Mouse (Mus musculus) fibroblast of lung, adult 2 months (primary cell): ENCODE results near the gene Chrna7.

ENCODE experiments used
- DNase-seq: peaks from one replicate; pipeline ENCODE4 v3.0.0-alpha.2; 2011; ENCODE audit warnings: low read depth

The Chrna7 gene

DNA sequence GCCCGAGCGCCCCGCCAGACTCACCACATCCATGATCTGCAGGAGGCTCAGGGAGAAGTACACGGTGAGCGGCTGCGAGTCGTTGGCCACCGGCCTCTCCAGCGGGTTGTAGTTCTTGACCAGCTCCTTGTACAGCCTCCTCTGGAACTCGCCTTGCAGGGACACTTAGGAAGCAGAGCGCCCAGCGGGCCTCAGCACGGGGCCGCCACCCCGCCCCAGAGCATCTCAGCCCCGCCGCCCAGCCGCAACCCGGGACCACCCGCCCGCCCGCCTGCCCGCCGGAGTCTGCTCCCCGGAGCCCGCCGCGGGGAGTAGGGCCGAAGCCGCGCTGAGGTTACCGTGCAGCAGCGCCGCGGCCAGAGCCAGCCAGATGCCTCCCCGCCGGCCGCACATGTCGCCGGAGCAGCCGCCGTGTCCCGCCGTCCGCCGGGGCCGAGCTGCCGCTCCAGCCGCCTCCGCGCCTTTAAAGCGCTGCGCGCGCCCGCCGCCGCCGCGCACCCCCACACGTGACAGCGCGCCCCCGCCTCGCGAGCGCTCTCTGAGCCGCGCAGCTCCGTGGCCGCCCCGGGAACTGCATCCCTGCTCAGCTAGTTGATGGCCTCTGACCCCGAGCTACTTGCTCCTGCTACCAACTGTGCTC is at the start of gene Chrna7:
TSS of gene Chrna7 (minus strand) at position 486 of the 640 bp plus-strand sequence.
- DNase-seq, result no peak

DNA sequence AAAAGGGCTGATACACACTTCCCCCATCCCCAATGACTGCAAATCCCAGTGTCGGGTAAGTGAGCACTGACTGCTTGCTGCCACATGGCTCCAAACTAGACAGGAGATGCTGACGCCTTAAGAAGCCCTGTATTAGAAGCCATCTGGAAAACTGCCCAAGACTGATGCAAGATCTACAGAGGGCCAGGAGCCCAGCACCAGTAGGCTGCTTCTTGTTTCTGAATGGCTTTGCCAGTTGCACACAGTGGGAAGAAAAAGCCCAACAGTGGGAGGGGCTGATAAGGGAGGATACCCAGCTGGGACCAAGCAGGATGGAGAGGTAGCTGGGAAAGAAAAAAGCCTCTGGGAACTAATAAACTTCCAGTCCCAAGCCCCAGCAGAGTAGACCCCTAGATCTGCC is 37.0 kb upstream of the Chrna7 start:
- DNase-seq, result no peak

DNA sequence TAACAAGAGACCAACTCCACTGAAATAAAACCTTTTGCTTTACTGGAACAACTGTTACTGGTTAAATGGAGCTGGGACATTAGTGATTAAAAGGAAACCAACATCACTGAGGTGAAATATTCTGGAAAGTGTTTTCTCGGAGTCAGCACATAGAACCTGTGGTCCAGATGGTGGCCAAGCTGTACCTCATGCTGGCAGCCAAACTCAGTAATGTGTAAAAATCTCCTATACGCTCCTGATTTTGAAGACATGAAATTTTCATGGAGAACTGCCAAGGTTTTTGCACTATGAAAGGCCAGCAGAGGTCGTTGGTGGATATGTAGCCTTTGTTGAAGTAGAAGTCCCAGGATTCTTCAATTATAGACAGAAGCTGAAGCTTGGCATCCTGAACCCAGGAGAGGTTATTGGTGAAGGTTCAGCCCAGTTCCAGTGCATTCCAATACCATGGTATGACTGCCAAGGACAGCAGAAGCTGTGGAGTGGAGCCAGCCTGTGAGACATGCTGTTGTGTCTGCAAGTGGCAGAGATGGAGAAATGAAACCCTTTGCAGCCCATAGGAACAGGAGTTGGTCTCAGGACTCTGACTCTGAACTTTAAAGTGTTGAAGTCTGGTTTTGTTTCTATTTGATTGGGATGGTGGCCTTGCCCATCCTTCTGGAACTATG is 25.6 kb upstream of the Chrna7 start:
- DNase-seq, result no peak

DNA sequence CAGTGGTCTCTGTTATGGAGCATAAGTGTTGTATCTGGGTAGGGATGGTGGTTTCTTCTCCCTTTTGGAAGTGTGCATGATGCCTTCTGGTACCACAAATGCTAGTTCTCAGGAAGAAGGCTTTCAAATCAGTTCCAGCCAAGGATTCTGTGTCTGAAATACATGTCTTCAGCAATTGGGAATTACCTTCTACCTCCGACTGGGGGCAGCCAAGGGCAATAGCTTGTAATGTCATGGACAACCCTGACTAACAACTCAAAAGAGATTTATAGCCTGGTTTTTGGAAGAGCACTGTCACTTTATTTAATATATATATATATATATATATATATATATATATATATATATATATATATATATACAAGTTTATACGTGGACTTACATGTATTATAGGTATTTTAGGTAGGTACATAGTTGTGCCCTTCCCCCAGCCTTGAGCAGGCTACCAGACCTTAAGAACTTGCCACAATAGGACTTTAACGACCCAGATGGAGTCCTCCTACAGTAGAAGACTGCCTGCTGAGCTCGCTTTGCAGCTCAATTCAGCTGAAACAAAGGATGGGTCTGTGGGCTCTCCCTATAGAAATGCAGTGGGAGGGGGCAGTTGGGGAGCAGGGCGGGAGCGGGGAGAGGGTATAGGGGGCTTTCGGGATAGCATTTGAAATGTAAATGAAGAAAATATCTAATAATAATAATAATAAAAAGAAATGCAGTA is 12.9 kb upstream of the Chrna7 start:
- DNase-seq, result no peak

DNA sequence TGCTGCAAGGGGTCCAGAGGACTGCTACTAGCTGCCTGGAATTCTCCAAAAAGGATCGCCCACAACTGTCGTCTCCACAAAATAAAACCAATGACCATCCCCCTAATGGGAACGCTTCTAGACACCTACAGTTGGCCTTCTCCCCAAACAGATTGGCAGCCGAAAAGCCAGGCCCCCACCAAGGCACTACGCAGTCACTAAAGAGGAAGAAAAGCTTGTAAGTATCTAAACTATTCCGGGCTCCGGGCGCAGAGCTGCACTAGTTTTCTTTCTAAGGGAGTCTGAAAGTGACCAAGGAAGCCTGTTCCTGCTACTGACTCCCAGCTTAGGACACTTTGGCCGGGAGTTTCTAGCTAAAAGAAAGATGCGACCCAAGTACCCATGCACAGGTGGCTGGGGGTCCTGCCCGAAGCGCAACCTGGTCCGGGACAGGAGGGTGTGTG is 707 bp downstream of the Chrna7 start:
- no peak for DNase-seq

DNA sequence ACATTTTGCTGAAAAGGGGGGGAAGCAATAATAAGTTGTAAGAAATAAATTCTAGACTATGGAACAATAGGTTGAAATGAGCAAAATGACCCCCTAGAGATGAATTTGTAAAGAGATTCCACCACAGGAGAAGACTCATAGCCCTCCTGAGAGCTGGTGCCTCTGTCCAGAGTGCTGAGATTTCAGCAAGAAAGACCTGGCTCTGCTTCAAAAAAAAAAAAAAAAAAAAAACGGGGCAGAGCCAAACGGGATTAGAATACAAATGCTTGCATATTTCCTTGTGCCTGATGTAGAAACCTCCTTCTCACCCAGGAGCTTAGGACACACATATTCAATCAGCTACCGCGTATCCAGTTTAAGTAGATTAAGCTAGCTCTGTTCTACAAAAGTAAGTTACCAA is 2.9 kb downstream of the Chrna7 start:
- DNase-seq, result no peak

DNA sequence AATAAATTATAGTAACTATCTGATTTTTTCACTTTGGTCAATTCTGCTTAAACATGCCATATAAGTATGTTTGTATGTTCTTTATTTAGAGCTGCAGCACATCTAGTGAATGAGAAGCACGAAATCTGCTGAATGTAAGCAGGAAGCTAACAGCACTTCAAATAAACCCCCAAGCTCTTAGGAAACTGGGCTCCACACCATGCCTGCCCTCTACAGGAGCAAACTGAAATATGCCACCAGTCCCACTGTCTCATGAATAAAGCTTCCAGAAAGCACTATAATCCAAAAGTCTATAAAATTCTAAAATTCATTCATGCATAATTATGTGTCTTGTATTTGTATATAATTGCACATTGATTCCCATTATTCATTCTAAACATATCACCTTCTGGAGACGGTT is 5.2 kb downstream of the Chrna7 start:
- no peak for DNase-seq

DNA sequence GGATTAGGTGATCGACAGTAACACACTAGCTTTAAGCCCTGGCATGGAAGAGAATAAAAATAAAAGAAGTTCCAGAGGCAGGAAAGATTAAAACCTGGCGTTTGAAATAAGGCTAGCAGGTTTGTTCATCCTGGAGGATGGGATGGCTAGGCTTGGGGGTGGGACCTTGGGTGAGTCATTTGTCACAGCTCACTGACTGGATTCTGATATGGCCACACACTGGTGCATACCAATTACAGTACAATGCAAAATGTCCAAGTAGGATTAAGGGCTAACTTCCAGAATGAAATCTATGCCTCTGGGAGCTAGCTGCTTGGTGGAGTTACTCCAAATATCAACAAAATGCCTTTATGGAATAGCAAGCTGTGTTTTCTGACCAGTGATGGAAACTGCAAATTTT is 16.8 kb downstream of the Chrna7 start:
- no peak for DNase-seq

DNA sequence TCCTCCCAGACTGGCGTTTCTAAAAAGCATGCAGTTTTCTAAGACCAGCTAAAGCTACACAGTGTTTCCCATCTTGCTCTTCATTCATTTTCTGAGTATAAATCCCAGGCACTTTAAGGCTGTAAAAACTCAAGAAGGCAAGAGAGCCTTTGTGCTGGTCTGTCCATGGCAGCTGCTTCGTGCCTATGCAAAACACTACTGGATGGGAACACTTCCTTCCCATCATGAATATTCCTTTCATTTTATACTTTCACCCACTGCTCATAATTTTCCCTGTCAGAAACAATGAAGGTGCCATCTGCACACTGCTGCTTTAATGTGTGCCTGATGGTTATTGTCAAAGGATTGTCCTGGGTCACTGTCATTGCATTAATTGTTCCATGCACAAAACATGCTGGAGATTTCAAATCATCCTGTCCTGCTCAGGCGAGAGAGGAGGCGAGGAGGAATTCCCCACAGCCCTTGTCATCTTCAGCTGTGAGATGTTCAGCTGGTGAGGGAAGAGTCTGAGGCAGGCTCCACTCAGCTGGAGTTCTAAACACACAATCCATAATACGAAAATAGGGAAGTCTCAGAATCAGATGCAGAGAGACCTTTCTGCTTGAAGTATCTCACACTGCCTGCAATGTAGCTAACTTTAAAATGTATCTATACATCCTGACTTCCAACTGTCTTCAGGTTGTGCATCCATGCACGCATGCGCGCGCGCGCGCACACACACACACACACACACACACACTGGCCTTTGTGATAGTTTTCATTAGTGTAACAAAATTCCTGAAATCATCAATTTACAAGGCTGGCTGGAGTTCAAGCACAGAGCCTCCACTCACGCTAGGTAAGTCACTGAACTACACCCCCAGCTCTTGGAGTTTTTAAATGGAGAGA is 22.5 kb downstream of the Chrna7 start:
- DNase-seq, result no peak

DNA sequence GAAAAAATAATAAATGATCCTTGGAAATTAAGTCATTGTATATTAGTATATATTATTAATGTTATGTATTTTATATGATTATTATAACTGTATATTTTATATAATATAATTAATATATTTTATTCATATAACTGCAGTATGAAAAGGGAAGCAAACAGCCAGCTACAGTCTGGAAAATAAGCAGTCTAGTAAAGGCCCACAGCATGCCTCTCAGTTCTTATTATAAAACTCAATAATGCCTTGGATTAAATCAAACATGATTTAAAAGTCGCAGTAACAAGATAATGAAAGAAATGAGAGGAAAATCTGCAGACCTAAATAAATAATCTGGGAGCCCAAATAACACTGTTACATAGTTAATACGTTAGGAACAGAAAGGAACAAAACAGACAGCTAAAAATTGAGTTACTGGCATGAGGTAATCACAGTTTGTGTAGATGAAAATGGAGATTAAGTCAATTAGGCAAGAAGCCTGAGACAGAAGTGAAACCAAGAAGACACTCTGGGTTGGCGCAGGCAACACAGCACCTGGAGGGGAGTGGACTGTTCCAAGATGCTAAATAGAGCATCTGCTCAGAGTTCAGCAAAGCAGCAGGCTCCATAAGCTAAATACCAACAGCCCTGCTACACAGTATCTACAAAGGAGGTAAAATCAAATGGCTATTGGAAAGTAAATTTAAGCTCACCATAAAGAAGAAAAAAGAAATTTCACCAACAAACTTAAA is 42.1 kb downstream of the Chrna7 start:
- no peak for DNase-seq

DNA sequence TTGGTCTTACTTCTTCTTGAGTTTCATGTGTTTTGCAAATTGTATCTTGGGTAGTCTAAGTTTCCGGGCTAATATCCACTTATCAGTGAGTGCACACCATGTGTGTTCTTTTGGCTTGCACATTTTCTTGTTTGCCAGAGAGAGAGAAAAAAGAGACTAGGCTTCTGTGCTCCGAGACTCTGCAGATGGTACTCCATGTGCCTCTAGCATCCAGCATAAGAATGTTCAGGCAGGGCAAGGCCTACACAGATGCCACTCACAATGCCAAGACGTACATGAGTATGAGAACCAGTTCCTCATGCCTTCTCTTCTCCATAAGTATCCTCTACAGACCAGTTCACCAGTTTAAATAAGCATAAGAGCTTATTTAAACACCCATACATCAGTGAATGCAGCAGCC is 47.8 kb downstream of the Chrna7 start:
- no peak for DNase-seq

DNA sequence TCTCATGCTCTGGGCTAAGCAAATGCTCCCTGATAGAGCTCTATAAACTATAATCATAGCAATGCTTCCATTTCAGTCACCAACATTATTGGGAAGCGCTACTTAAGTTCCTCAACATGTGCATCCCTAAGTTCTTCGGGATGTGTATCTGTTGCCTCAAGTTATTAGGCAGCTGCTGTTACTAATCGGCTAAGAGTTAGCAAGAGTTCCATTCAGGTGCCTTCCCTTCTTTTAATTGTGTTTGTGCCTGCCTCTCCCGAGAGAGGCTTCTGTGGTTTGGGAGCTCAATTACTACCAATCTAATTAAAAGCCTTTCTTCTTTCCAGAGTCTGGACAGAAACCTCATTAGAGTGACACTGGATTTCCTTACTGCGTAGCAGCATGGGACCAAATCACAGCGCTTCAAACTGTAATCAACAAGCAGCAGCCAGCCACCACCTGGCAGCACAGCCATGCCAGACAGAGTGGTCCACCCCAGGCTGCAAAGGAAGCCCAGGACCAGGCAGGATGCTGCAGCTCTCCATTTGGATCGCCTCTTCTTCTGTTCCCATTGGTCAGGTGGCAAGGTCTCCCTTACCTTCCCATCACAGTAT is 50.0 kb downstream of the Chrna7 start:
- no peak for DNase-seq

DNA sequence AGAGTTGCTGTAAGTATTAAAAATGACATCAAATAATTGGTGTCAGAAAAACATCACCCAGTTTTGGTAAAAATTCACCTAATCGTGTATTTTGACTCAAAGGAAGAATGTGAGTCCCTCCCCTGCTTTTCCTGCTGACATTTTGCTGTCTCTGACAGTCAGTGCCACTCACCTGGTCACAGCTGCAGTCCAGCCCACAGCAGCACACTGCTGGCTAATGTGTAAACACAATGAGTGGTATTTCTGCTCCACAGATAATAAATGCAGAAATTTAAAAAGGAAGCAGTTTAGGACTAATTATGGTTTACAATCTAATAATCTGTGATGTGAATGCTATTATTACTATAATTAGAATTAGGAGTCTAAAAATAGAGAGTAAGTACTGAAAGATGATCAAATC is 59.1 kb downstream of the Chrna7 start:
- no peak for DNase-seq

DNA sequence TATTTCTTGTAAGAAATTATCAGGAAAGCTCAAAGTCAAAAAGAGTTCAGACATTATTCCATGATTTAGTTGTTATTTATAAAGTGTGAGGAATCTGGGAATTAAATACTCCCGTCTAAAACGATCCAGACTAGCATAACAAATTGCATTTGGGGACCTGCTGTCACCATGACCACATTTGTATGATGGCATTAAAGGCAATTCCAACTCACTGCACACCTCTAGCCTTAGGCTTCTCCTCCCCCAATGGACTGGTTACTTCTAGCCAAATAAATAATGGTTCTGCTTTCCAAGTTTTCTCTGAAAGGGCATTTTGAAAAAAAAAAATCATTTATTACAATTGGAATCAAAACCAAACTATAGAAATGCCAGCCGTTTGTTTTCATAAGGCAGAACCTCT is 63.6 kb downstream of the Chrna7 start:
- DNase-seq, result no peak

DNA sequence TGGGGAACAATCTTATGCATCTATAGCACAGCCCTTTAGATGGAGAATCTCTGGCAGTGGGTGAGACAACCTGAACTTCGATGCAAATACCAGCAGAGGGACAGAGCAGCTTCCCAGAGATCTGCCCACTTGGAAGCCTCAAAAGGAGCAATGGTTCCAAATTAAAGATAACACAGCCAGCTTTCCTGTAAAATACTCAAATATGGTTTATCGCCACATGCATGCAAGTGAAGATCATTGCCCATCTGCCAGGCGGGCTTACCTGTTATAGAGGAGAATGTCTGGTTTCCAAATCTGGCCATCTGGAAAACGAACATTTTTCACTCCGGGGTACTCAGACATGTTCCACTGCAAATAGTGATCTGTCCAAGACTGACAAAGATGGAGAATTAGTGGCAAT is 64.0 kb downstream of the Chrna7 start:
- DNase-seq, result no peak

DNA sequence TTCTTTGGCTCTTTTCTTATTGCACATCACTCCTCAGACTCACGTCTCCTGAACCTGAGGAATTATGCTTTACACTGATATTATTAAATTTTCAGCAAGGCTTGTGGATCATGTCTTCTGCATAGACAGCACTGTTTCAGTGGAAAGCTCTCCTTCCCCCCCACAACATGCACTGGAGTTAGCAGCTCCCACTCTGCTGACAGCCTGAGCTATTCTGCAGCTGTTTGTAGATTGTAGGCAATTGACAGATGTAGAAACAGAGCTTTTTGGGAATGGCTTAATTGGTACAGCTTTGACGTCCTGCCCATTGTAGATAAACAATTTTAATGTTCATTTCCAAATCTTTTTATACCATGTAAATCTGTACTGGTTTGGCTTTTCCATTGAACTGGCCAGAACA is 89.8 kb downstream of the Chrna7 start:
- DNase-seq, result no peak

DNA sequence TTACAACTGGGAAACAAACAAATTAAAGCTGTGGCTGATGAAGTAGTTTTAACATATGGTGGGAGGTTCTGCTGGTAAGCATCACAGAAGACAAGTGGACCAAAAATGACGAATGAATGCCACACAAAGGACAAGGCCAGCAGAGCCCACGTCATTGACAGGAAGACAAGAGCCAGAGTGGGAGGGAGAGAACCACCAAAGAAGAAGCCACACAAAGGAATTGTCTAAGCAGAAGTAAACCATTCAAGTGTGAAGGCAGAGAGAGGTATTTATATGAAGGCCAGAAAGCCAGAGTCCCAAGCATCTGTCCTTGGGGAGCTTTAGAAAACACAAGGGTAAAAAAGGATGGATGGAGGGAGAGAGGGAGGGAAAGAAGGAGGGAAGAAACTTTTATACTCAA is 98.7 kb downstream of the Chrna7 start:
- no peak for DNase-seq

DNA sequence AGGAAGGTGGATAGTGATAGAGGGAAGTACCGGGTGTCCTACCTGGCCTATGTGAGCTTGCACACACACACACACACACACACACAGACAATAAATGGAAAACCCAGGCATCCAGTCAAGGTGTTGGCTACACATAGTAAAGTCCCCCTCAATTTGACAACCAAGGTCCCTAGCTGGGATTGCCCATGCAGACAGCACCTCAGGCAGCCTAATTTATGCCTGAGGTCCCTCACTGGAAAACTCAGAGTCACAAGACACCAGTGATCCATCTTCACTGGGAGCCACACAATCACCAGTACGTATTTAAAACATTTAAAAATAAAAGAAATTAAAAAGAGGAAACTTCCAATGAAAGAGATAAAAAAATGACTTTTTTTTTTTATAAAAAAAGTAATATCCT is 99.1 kb downstream of the Chrna7 start:
- DNase-seq, result no peak

DNA sequence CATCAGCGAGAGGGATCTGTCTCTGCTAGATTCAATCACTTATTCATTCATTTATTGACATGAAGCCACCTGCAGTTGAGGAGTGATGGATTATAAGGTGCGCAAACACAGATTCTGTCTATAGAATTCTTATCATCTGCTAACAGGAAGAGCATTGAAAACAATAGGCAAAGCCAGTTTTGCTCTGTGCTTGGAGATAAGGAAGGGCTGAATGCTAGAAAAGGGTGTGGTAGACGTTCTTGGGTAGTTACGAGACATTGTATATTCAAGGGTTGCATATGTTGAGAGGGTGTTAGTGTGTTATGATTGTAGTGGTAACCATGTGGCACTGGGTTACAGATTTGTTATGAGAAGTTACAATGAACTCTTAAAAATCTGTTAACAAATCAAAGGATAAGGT is 103.0 kb downstream of the Chrna7 start:
- no peak for DNase-seq

DNA sequence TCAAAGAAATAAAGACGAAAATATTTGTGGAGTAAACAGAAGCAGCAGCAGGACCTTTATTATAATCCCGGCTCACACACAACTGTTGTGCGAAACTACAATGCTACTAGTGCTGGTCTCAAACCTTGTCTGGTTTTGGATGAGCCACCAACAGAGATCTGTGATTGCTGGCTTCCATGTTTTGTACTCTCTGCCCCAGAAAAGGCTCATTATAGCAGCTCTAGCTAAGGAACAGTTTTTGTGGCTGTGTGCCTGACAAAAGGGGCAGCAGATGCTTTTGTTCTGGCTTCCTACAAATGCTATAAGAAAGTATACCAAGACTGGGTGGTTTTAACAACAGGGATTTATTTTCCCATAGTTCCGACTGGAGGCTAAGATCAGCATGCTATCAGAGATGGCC is 126.4 kb downstream of the Chrna7 start:
- DNase-seq, result no peak

DNA sequence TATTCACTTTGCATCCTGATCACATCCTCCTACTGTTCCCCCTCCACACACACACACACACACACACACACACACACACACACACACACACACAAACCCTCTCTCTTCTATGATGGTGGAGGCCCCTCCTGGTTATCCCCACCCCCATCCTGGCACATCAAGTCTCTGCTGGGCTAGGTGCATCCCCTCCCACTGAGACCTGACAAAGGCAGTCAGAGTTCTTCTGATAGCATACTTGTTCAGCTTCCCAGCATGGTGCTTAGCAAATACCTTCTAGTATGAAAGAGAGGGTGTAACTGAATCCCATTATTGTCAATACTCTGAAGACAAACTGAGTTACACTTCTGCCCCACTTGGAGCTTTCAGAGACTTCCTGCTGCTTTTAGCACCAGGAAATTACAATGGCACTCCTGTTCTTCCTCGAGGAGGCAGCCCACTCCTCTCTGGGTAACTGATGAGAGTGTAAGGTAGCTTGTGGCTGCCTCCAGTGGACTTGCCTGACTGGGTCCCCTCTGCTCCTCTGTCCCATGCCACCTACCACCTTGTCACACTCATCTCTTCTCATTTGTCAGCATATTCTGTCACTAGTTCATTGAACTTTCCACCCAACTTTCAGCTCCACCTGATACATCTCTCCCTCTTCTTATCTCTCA is 127.9 kb downstream of the Chrna7 start:
- no peak for DNase-seq
